Mouse (Mus musculus) spleen, adult 10 weeks (tissue): ENCODE measurements around the gene 2700097O09Rik. TPM values are rescaled to one million over a fixed set of nuclear protein-coding genes. Genes with fewer than 3 reads are reported as not detected.

Experiments
- polyA plus RNA-seq: library from polyadenylated mRNA; stranded (reverse); fragments of 350-450 nt; fragmentation: Illumina TruSeq; extraction: RNeasy Lipid Tissue Mini Kit (QIAGEN cat#74804); gene quantifications from one replicate; pipeline ENCODE4 v1.2.3, GENCODE M21; 2015; ENCODE audit warnings: low replicate concordance; ENCODE audit not compliant: insufficient read depth

2700097O09Rik gene
- polyA plus RNA-seq = 25.8 TPM

GRCm38 (mm10) chr12:55079726-55080600 lies at the start of gene 2700097O09Rik, which contains the start of gene Srp54a:
TSS of gene 2700097O09Rik (minus strand) at chr12:55080110.
TSS of gene Srp54a (plus strand) at chr12:55080262.

DNA sequence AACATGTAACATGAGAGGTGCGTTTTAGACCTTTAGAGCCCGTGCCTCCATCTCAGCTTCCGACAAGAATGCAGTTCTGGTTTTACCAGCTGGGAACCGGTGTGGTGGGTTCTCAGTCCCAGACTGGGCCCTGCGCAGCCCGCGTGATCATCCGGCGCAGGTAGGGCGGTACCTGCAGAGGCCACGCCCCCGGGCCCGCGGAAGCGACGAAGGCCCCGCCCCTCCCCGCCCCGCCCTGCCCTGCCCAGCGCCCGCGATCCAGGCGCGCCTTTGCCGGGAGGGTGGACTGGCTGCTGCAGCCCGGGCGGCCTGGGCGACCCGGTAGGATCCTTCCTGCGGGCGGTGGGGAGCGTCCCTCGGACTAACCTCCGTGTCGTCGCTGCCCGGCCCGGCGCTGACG lies 44.3 kb upstream of the 2700097O09Rik start, which contains the start of gene Fam177a:
Gene Fam177a (plus strand): TSS at position 228 of the 400 bp plus-strand sequence.

DNA sequence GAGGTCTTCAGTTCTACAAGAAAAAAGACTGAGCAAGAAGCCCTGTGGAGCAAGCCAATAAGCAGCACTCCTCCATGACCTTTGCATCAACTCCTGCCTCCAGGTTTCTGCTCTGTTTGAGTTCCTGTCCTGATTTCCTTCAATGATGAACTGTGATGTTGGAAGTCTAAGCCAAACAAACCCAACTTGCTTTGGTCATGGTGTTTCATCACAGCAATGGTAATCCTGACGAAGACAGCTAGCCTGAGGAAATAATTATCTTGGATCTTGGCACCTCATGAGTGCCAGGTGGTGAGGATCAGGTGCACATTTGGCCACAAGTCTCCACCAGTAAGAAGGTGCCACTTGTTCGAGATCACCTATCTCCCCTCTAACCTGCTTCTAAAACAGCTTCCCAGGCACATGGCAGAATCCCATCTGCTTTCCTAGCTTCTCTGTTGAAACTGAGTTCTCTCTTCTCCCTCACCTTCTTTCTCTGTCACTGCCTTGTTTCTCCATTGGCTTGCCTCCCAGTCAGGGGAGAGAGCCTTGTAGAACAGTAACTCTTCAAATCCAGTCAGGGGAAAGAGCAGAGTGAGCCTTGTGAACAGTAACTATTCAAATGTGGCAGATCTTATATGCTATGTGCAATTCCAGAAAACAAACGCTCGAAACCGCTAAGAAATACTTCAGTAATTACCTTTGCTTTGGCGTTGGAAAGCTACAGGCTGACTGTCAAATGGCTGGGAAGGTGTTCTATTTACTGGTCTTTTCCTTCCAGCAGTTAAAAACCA lies 66.1 kb downstream of the 2700097O09Rik start, which contains the start of gene Baz1a:
Gene Baz1a (minus strand): TSS at position 723 of the 773 bp plus-strand sequence.

Other genes with a start within 250 kb of the 2700097O09Rik start
- 65.1 TPM for gene Cfl2, start 217.2 kb downstream of the 2700097O09Rik start, polyA plus RNA-seq
- not detected for gene Gm20403, start 93.6 kb downstream of the 2700097O09Rik start, polyA plus RNA-seq
- gene Baz1a, start 65.8 kb downstream of the 2700097O09Rik start, polyA plus RNA-seq = 126 TPM
- gene Srp54a, start 152 bp upstream of the 2700097O09Rik start, polyA plus RNA-seq = 164 TPM
- gene Fam177a, start 44.4 kb upstream of the 2700097O09Rik start, polyA plus RNA-seq = not detected
- 8.9 TPM for gene Srp54b, start 75.0 kb upstream of the 2700097O09Rik start, polyA plus RNA-seq
- 24.7 TPM for gene 1700047I17Rik2, start 119.5 kb upstream of the 2700097O09Rik start, polyA plus RNA-seq
- 88.2 TPM for gene Srp54c, start 150.1 kb upstream of the 2700097O09Rik start, polyA plus RNA-seq
- gene 1110008L16Rik, start 219.5 kb upstream of the 2700097O09Rik start, polyA plus RNA-seq = 10.6 TPM
- gene Ppp2r3c, start 222.9 kb upstream of the 2700097O09Rik start, polyA plus RNA-seq = 21.0 TPM